Mouse (Mus musculus): ENCODE results near the gene Ube2f.

The Ube2f gene

GRCm38 (mm10) chr1:91299026-91299706, 49.1 kb downstream of the Ube2f start:
- DNase-seq (ENCODE audit: low spot score), result no peak

DNA sequence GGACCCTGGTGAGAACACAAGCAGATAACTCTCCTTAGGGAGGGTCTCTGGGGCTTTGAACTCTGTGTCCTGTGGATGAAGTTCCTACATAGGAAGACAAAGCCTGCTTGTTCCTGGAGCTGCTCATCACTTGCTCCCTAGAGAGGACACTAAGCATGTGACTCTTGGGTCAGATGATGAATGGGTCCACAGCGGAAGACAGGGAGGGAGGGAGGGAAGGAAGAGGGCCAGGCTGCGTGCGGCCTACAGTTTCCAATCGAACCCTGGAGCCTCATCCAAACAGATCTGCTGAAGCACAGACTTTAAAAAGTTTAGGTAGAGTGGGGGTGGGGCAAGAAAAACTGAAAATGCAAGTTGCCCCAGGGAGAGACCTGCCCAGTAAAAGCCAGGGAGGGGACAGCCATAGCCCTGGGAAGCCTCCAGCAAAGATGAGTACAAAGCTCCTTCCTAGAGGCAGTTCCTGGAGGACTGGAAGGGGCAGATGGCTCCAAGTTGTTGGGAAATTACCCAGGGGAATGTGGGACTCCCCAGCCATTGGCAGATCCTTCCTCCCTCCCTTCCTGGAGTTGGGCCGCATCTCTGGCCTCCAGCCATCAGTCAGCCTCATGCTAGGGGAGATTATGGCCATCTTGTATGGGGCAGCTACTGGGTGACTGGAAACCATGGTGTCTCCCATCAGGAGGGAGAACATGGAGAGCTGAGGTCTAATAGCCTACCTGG, 49.8 kb downstream of the Ube2f start:
- DNase-seq (ENCODE audit: low spot score), result no peak

GRCm38 (mm10) chr1:91301206-91301920, 51.3 kb downstream of the Ube2f start:
- no peak for DNase-seq (ENCODE audit: low spot score)

- no peak for DNase-seq (ENCODE audit: low spot score)
These were observed 51.9 kb downstream of the Ube2f start for GRCm38 (mm10) chr1:91302021-91302420.

DNA sequence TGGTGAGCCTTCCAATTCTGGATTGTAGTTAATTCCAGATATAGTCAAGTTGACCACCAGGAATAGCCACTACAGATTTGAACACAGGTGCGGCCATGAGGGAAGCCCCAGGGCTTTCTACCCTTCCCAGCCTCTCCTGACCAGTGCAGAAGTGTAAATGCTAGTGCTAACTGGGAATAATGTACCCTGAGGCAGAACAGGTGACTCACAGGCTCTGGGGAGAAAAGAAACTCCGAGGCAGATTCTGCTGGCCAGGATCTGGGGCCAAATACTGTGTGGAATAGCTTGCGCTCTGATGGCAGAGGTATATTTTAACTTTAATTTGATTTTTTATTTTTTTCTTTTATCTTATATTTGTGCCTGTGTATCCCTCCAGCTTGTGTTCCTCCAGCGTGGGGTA, 54.5 kb downstream of the Ube2f start:
- no peak for DNase-seq (ENCODE audit: low spot score)

- no peak for DNase-seq (ENCODE audit: low spot score)
These were observed 59.4 kb downstream of the Ube2f start for GRCm38 (mm10) chr1:91309366-91310085.

- DNase-seq (ENCODE audit: low spot score), result no peak
These were observed 62.2 kb downstream of the Ube2f start for GRCm38 (mm10) chr1:91312273-91312672.

DNA sequence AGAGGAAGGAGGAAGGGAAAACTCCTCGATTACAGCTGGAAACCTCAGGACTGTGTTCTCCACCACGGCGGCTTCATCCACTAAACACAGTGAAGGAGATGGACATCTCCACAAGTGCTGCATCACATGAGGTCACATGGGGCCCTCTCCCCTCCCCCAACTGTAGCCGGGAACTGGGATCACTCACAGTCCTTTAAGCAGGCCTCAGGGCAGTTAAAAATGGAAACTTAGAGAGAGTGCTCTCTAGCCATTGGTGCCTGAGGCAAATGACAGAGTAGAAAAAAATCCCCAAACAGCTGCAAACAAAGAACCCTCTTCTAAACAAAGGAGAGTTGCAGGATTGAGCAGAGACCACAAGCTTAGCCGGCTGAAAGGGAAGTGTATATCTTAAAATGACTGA, 63.1 kb downstream of the Ube2f start:
- no peak for DNase-seq (ENCODE audit: low spot score)

DNA sequence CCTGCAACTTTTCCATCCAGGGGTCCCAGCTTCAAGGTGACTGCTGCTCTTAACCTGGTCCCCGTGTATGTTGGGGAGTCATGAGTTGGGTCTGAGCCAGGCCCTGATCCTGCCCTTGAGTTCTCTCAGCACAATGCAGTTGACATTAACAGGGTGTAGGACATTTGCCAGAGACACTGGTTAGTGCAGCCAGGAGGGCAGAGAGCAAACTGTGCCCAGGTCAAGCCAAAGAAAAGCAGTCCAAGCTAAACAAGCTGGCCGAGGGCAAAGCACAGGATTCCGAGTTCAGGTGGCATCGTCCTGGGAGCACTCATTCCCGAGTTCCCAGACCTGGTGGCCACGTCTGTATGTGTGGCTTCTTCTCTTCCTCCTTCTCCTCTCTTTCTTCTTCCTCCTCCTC, 67.6 kb downstream of the Ube2f start:
- no peak for DNase-seq (ENCODE audit: low spot score)

DNA sequence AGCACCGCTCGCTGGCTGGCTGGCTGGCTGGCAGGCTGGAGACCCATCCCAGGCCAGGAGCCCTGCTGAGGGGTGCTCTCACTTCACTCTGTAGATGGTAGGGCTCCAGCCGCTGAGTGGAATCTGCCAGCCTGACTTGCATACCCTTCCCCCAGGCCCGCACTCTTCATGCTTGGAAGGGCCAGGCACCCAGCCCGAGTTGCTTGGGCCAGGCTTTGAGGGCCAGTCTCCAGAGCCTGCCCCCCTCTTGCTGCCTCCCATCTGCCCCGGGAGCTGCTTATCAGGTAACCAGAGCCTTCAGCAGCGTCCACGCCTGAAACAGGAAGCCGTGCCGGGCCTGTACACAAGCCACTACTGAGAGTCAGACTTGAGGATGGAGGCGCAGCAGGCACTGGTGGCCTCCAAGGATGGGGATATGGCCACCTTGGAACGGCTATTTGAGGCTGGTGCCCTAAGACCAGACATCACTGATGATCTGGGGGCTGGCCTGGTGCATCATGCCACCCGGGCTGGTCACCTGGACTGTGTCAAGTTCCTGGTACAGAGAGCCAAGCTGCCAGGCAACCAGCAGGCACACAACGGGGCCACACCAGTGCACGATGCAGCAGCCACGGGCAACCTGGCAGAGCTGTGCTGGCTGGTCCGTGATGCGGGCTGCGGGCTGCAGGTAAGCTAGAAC, 71.8 kb downstream of the Ube2f start, which contains the start of gene Espnl:
Gene Espnl (plus strand): TSS at position 316 of the 679 bp plus-strand sequence.
- no peak for DNase-seq (ENCODE audit: low spot score)

DNA sequence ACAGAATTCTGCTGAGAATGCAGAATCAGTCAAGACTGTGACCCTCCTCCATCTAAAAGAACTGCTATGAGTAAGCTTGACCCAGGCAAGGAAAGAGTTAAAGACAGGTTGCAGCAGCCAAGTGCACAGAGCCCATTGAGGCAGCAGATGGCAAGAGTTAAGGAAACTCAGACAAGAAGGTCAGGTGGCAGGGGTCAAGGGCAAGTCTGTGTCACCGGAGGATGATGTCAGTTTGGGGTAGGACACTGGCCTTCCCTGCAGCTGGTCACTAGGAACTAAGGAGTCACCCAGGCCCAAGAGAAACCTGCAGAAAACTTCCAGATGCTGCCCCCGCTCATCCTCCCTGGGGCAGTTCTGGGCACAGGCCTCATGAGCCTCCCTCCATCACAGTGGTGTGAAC, 74.5 kb downstream of the Ube2f start:
- DNase-seq (ENCODE audit: low spot score), result no peak

DNA sequence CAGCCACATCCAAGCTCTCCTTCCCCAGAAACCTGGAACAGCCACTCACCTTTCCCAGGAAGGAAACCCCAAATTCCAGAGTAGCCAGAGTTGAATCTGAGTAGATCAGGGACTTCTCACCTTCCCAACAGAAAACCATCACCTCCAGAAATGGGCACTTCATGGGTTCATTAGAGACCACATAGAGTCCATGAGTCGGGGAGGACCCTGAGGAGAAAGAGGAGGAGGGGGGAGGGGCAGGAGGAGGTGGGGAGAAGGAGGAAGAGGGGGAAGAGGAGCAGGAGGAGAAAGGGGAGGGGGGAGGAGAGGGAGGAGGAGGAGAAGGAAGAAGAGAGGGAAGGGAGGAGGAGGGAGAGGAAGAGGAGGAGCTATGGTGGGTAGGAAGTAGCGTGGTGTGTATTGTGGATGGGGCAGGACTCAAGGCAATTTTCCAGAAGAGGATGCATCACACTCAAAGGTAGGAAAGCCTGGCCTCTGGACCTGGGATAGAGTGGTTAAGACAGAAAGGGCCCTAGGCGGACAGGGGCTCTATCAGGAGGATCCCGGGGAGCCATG, 75.5 kb downstream of the Ube2f start:
- no peak for DNase-seq (ENCODE audit: low spot score)

- DNase-seq (ENCODE audit: low spot score), result peak; percentile 16
These were observed 82.0 kb downstream of the Ube2f start for GRCm38 (mm10) chr1:91332102-91332501.

DNA sequence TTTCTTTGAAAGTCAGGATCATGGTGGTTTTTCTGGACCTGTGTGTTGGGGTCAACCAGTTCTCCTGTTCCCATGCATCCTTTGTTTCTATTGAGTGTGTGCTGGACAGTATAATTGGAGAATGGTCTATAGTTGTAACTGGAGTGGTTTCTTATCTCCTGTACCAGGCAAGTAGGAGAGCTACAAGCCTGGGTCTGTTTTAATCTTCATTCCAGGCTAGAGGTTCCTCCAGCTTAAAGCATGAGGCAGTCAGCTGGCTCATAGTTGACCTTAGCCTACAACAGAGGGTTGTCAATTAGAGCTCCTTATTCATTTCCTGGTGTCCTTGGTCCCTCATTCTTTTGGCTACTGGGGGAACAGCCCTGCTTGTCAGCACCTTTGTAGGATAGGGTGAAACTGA, 83.5 kb downstream of the Ube2f start:
- DNase-seq (ENCODE audit: low spot score), result no peak

- no peak for DNase-seq (ENCODE audit: low spot score)
These were observed 87.3 kb downstream of the Ube2f start for GRCm38 (mm10) chr1:91337355-91337754.
